Mouse (Mus musculus): ENCODE measurements around the gene Rtn4rl1. TPM values are rescaled to one million over a fixed set of nuclear protein-coding genes. Genes with fewer than 3 reads are reported as not detected.
A peak's percentile ranks its signal among the peaks of the same experiment; 100 is the strongest.

Gene Rtn4rl1
- total and polyA plus RNA-seq, 2 experiments, result 1.3 to 9.5 TPM

- Histone ChIP-seq H3K27me3 (ENCODE audit: control insufficient read depth, insufficient read depth, low read length) (peaks cover 11% of the 10 kb centered on the region; the same call in 1 of the 2 replicates), H3K36me3 (ENCODE audit: control insufficient read depth, insufficient read depth, low read length) (peaks cover 4% of the 10 kb centered on the region; the same call in 1 of the 2 replicates), H3K4me3 (ENCODE audit: insufficient read depth, low read depth, low read length) (no peak overlapping the region), H3K9ac (ENCODE audit: low read depth, low read length) (no peak overlapping the region), H3K27ac (replicated peaks; ENCODE audit: insufficient read depth, low read depth, low read length) (no peak overlapping the region), H3K4me1 (ENCODE audit: control insufficient read depth, insufficient read depth, low read length) (peaks cover 11% of the 10 kb centered on the region; the same call in 1 of the 2 replicates), H3K79me2 (ENCODE audit: control insufficient read depth, insufficient read depth, low read length) (no peaks in the 10 kb centered on the region)
- DNase-seq (ENCODE audit: extremely low read depth, low read depth, low spot score), result no peak
- TF ChIP-seq CTCF (IDR thresholded peaks at IDR 0.05; ENCODE audit: low read depth, low read length) (no peak), POLR2A (IDR thresholded peaks at IDR 0.05; ENCODE audit: extremely low read depth, insufficient read depth, low read length) (no peak)
- 90% methylated on average over 12 of the region's 12 CpGs for WGBS
Observed at GRCm38 (mm10) chr11:75162591-75163080, 30.9 kb upstream of the Rtn4rl1 start.

- peak; percentile 37 for DNase-seq (ENCODE audit: extremely low read depth, low read depth, low spot score)
- H3K36me3 ChIP-seq (ENCODE audit: control insufficient read depth, insufficient read depth, low read length), result peaks cover 4% of the 10 kb centered on the region; the same call in 1 of the 2 replicates
- no peak overlapping the region for H3K27ac ChIP-seq (replicated peaks; ENCODE audit: insufficient read depth, low read depth, low read length)
- WGBS, result 59% methylated on average over 6 of the region's 6 CpGs
- no peak overlapping the region for H3K4me3 ChIP-seq (ENCODE audit: insufficient read depth, low read depth, low read length)
- H3K27me3 ChIP-seq (ENCODE audit: control insufficient read depth, insufficient read depth, low read length), result peaks cover 11% of the 10 kb centered on the region; the same call in 1 of the 2 replicates
- TF ChIP-seq POLR2A (IDR thresholded peaks at IDR 0.05; ENCODE audit: extremely low read depth, insufficient read depth, low read length) (no peak), CTCF (IDR thresholded peaks at IDR 0.05; ENCODE audit: low read depth, low read length) (no peak)
- H3K9ac ChIP-seq (ENCODE audit: low read depth, low read length), result no peak overlapping the region
- no peaks in the 10 kb centered on the region for H3K79me2 ChIP-seq (ENCODE audit: control insufficient read depth, insufficient read depth, low read length)
- peaks cover 11% of the 10 kb centered on the region; the same call in 1 of the 2 replicates for H3K4me1 ChIP-seq (ENCODE audit: control insufficient read depth, insufficient read depth, low read length)
Observed at GRCm38 (mm10) chr11:75163379-75163778, 30.2 kb upstream of the Rtn4rl1 start.

DNA sequence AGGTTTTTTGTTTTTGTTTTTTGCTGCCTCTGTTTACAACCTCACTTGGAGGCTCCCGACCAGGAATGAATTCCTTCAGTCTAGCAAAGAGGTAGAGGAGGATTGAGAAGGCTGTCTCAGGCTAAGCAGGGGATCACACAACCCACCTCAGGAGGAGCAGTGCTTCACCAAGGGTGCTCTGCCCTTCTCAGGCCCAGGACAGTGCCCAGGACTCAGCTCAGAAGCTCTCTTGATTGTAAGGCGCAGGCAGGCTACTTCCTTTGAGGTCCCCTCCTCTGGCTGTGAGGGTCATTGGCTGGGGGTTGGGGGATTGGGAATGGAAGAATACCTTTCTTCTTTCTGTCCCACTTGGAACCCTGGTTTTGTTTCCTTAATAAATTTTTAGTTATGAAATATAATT, 29.5 kb upstream of the Rtn4rl1 start:
- H3K79me2 ChIP-seq (ENCODE audit: control insufficient read depth, insufficient read depth, low read length), result no peaks in the 10 kb centered on the region
- peaks cover 11% of the 10 kb centered on the region; the same call in 1 of the 2 replicates for H3K4me1 ChIP-seq (ENCODE audit: control insufficient read depth, insufficient read depth, low read length)
- peaks cover 4% of the 10 kb centered on the region; the same call in 1 of the 2 replicates for H3K36me3 ChIP-seq (ENCODE audit: control insufficient read depth, insufficient read depth, low read length)
- WGBS, result 82% methylated on average over 2 of the region's 2 CpGs
- H3K27ac ChIP-seq (replicated peaks; ENCODE audit: insufficient read depth, low read depth, low read length), result no peak overlapping the region
- no peak overlapping the region for H3K4me3 ChIP-seq (ENCODE audit: insufficient read depth, low read depth, low read length)
- no peak for DNase-seq (ENCODE audit: extremely low read depth, low read depth, low spot score)
- no peak overlapping the region for H3K9ac ChIP-seq (ENCODE audit: low read depth, low read length)
- peaks cover 11% of the 10 kb centered on the region; the same call in 1 of the 2 replicates for H3K27me3 ChIP-seq (ENCODE audit: control insufficient read depth, insufficient read depth, low read length)
- no peak for TF ChIP-seq POLR2A (IDR thresholded peaks at IDR 0.05; ENCODE audit: extremely low read depth, insufficient read depth, low read length)
- TF ChIP-seq CTCF (IDR thresholded peaks at IDR 0.05; ENCODE audit: low read depth, low read length), result no peak

- no peaks in the 10 kb centered on the region for H3K79me2 ChIP-seq (ENCODE audit: control insufficient read depth, insufficient read depth, low read length)
- H3K4me1 ChIP-seq (ENCODE audit: control insufficient read depth, insufficient read depth, low read length), result peaks cover 11% of the 10 kb centered on the region; the same call in 1 of the 2 replicates
- DNase-seq (ENCODE audit: extremely low read depth, low read depth, low spot score), result no peak
- H3K4me3 ChIP-seq (ENCODE audit: insufficient read depth, low read depth, low read length), result peak overlapping the region; percentile 31; the same call in 1 of the 2 replicates
- H3K27me3 ChIP-seq (ENCODE audit: control insufficient read depth, insufficient read depth, low read length), result peaks cover 11% of the 10 kb centered on the region; the same call in 1 of the 2 replicates
- TF ChIP-seq CTCF (IDR thresholded peaks at IDR 0.05; ENCODE audit: low read depth, low read length), result peak; percentile 15; the same call in 1 of the 2 replicates
- no peak for TF ChIP-seq POLR2A (IDR thresholded peaks at IDR 0.05; ENCODE audit: extremely low read depth, insufficient read depth, low read length)
- peaks cover 4% of the 10 kb centered on the region; the same call in 1 of the 2 replicates for H3K36me3 ChIP-seq (ENCODE audit: control insufficient read depth, insufficient read depth, low read length)
- H3K27ac ChIP-seq (replicated peaks; ENCODE audit: insufficient read depth, low read depth, low read length), result no peak overlapping the region
- H3K9ac ChIP-seq (ENCODE audit: low read depth, low read length), result no peak overlapping the region
- WGBS, result 52% methylated on average over 15 of the region's 15 CpGs
Observed at GRCm38 (mm10) chr11:75164750-75165149, 28.8 kb upstream of the Rtn4rl1 start.

- peak overlapping the region; percentile 65; the same call in 1 of the 2 replicates for H3K4me3 ChIP-seq (ENCODE audit: insufficient read depth, low read depth, low read length)
- H3K4me1 ChIP-seq (ENCODE audit: control insufficient read depth, insufficient read depth, low read length), result peaks cover 11% of the 10 kb centered on the region; the same call in 1 of the 2 replicates
- H3K27ac ChIP-seq (replicated peaks; ENCODE audit: insufficient read depth, low read depth, low read length), result no peak overlapping the region
- WGBS, result 17% methylated on average over 54 of the region's 54 CpGs
- peaks cover 11% of the 10 kb centered on the region; the same call in 1 of the 2 replicates for H3K27me3 ChIP-seq (ENCODE audit: control insufficient read depth, insufficient read depth, low read length)
- DNase-seq (ENCODE audit: extremely low read depth, low read depth, low spot score), result peak; percentile 58
- H3K9ac ChIP-seq (ENCODE audit: low read depth, low read length), result peak overlapping the region; percentile 35
- H3K79me2 ChIP-seq (ENCODE audit: control insufficient read depth, insufficient read depth, low read length), result no peaks in the 10 kb centered on the region
- TF ChIP-seq POLR2A (IDR thresholded peaks at IDR 0.05; ENCODE audit: extremely low read depth, insufficient read depth, low read length), result no peak
- peak; percentile 97 for TF ChIP-seq CTCF (IDR thresholded peaks at IDR 0.05; ENCODE audit: low read depth, low read length)
- peaks cover 1% of the 10 kb centered on the region; the same call in 1 of the 2 replicates for H3K36me3 ChIP-seq (ENCODE audit: control insufficient read depth, insufficient read depth, low read length)
Observed at GRCm38 (mm10) chr11:75165441-75166192, 28.0 kb upstream of the Rtn4rl1 start.

Measured in liver, adult 2 months (tissue).